Mouse (Mus musculus) layer of hippocampus, postnatal 10 days (tissue): ENCODE measurements around the gene Gal3st2b. TPM values are rescaled to one million over a fixed set of nuclear protein-coding genes. Genes with fewer than 3 reads are reported as not detected.
"Not testable (repeated sequence)": the region's sequence is repeated elsewhere in the genome, so short reads cannot be mapped to it uniquely, and the experiment has no call there.

ENCODE experiments used
- DNase-seq, 2 experiments: peaks; one replicate each; pipeline ENCODE4 v3.0.0; 2021; ENCODE audit warnings: low spot score in 2 of 2
- long read RNA-seq: library from polyadenylated mRNA; stranded (forward); transcript quantifications from one replicate; pipeline ENCODE4 v2.0.0, GENCODE M21; 2023
- total RNA-seq, 2 experiments: library from RNA; stranded (reverse); gene quantifications; 2 replicates each; pipeline ENCODE4 v1.2.3; 2021

Gene Gal3st2b
- 1 to 10 TPM in 1 of 2 experiments, under 1 TPM in 1; 0.71 to 1.0 TPM for total RNA-seq
- long read RNA-seq = 0 reads

DNA sequence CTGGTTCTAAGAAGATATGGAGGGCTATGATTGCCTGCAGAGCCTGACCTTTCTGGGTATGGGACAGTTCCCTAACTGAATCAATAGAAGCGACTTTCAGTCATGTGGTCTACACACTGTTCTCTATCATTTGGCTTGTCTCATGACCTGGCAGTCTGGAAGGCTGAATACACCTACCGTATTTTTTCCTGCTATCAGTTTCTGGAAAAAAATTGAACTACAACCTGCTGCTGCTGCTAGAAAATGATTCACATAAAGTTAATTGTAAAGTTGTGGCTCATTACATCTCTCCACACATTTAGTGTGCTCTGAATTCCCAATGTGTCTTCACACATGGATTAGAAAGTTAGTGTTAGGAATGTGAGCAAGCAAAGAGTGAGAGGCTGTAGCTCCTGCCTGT is at the start of gene Gal3st2b:
TSS of gene Gal3st2b (plus strand) at position 301 of the 400 bp plus-strand sequence.
- not testable (repeated sequence) for DNase-seq

DNA sequence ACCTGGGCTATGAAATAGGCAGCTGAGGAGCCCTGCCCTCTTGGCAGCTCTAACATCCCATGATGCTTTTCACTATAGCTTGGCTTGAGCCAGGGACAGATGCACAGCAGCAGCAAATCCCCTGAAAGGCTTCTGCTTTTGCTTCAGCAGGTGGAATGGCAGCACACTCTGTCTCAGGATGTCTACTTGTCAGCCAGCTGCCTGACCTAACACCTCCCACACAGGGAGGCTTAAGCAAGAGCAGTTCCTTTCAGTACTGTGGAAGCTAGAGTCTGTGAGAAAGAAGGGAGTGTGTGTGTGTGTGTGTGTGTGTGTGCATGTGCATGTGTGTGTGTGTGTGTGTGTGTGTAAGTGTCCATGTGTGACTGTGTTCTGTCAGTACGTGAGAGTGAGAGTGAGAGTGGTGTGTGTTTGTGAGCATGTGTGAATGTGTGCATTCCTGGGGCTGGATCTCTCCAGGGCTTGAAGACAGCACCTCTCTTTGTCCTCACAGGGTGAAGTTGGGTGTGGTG is 46.5 kb upstream of the Gal3st2b start:
- not testable (repeated sequence) for DNase-seq

DNA sequence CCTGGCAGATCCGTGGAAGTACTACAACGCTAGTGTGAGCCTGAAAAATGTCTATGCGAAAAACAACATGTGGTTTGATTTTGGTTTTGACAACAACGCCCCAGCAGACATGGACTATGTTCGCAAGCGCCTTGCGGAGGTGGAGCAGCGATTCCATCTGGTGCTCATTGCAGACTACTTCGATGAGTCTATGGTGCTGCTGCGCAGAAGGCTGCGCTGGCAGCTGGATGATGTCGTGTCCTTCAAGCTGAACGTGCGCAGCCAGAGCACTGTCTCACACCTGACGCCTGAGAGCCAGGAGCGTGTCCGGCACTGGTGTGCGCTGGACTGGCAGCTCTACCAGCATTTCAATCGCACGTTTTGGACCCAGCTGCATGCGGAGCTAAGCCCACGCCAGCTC is 43.7 kb upstream of the Gal3st2b start:
- not testable (repeated sequence) for DNase-seq

DNA sequence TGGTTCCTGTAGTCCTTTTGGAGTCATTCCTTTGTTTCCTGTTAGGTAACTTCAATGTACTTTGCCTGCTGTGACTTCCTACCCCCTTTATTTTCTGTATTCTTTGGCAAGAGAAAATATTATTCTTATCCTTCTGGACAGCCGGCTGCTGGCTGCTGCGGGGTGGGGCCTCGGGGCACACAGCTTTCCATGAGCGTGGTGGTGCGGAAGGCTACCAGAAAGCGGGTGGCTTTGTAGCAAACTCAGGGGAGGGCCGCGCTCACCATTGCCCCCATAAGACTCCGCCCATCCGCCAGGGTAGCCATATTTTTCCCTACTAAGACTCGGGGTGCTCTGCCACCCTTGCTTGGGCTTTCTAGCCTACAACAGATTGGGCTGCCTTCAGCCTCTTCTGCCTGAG is 36.3 kb upstream of the Gal3st2b start:
- not testable (repeated sequence) for DNase-seq

DNA sequence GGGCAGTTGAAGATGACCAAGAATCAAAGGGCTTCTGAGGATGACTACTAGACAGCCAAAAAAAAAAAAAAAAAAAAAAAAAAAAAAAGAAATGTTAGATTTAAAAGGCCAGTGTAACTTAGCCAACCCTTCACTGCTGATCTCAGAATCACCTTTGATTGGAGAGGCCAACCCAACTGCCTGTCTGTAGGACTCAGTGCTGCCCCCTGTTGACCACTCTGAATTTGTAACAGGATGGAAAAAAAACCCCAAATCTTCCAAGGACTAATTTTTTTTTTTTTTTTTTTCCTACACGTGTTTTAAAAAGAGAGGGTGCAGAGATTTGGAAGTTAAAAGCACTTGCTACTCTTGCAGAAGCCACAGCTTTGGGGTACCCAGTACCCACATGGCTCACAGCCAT is 27.2 kb upstream of the Gal3st2b start:
- not testable (repeated sequence) for DNase-seq

DNA sequence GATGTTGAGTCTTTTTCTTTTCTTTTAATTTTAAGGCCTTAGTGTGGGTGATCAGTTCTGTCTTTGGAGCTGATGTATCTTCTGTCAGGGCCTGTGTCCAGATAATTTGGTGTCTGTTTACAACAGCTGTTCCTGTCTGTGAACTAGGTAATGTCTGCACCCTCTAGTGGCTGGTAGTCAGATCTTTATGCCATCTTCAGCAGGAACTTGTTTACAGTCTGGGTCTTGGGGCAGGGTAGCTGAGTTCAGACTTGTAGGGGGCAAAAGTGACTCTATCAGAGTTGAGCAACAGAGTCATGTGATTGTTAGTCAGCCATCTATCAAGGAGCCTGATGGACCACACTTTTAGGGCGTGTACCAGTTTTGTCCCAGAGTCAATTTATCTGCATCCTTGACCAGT is 20.7 kb upstream of the Gal3st2b start:
- DNase-seq = not testable (repeated sequence)

DNA sequence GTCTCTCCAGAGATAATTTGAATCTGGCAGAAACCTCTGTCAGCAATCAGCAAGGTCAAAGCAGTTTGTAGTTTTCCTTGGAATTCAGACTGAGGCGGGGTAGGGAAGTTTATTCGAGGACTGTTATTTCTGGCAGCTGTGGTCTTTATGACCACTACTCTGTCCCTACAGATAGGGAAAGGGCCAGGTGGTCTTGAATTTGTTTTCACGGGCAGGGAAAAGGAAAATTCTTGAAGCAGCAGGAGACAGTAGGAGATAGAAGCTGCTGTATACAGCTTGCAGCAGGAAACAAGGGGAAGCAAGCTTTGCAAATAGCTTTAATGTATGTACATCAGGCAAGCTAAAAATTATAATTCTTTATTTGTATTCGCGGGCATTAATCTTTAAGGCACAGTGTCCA is 16.8 kb upstream of the Gal3st2b start:
- not testable (repeated sequence) for DNase-seq

DNA sequence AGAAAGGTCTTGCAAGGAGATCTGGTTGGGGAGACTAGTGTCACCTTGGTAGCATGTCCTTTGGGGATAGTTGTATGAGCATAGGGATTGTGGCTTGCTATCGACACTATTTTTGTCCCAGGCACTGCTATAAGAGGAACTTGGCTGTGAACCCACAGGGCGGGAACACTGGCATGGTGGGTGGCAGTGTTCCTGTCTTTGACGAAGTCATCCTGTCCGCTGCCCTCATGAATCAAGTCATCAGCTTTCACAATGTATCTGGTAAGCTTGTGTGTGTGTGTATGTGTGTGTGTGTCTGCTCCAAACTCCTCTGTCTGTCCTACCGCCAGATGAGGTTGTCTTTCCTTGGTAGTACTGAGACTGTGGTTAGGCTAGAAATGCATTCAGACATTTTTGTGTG is 11.4 kb upstream of the Gal3st2b start:
- not testable (repeated sequence) for DNase-seq

DNA sequence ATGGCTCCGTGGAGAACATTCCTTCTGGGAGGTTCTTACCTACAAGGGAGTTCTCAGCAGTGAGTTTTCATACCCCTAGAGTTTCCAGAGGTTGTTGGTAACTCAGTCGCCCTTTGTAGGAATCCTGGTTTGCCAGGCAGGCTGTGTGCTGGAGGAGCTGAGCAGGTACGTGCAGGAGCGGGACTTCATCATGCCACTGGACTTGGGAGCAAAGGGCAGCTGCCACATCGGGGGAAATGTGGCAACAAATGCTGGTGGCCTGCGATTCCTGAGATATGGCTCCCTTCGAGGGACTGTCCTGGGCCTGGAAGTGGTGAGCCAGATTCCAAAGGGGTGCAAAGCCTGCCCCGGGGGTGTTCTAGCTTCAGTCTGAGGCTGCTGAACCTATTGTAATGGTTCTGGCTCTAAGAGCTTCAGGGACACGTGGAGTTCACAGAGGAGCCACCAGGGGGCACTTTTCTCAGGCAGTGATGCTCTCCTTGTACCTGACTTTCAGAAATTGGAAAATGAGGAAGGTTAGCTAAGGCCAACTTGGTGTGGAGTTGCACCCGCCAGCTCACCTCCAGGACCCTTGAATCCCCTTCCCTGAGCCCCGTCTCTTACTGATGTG is 9.0 kb upstream of the Gal3st2b start:
- DNase-seq = not testable (repeated sequence)

DNA sequence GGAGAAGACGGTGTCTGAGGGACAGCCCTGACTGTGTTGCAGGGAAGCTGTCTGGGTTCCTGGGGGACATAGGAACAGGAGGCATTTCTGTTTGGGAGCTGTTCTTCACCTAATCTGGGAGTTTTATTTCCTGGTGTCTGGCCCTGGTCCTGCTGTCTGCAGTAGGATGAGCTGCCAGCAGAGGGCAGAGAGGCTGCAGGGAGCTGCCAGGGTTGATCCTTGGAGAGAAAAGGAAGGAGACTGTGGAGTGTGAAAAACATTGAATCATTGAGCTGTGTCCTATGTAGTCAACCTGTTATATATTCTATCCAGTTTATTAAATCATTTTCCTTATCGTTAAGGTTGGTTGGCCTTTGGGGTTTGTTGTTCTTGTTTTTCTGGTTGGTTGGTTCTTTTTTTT is 6.2 kb upstream of the Gal3st2b start:
- DNase-seq = not testable (repeated sequence)

DNA sequence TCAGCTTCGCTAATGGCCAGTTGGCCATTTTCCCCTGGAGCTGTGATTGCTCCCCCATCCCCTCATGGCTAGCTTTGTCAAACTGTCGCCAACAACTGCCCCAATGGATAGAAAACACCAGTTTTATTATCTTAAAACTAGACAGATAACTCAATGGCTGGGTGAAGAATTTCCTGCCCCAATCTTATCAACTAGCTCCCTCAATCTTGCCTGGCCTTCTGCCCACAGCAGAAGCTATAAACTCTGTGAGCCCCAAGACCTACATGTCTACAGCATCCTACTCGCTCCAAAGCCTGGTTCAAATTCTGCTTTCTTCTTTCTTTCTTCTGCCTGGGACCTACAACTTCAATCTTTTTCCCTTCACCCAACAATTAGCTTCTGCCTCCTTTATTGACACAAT is 951 bp upstream of the Gal3st2b start:
- not testable (repeated sequence) for DNase-seq

DNA sequence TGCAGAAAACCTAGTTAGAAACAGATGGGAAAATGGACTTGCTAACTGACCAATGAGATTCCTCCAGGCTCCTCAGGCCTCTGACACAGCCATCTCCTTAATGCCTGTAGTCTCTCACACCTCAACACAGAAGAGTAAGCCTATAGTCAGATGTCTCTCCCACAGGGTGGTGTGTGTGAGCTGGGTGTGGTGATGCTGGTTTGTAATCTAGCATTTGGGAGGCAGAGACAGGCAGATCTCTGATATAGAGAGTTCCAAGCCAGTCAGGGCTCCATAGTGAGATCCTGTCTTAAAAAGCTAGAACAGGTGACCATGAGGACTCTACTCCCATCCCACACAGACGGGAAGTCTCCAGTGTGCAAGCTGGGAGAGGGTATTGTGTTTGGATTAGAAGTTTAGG is 664 bp downstream of the Gal3st2b start:
- DNase-seq = not testable (repeated sequence)

DNA sequence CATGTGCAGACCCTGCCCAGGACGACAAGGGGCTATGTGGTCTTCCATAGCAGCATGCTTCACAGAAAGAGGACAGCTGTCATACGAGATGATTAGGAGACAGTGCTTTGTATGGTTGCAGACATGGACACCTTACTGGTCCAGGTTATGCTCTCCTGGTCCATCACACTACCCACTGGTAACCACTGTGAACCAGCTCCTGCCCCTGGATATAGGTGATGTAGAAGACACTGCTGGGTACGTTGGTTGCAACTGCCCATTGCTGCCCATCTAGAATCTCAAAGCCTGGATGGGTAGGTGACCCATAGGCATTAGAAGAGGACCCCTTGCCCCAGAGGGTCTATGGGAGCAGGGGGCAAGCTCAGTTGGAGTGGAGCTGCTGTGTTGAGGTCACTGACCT is 1.2 kb downstream of the Gal3st2b start:
- DNase-seq = not testable (repeated sequence)

DNA sequence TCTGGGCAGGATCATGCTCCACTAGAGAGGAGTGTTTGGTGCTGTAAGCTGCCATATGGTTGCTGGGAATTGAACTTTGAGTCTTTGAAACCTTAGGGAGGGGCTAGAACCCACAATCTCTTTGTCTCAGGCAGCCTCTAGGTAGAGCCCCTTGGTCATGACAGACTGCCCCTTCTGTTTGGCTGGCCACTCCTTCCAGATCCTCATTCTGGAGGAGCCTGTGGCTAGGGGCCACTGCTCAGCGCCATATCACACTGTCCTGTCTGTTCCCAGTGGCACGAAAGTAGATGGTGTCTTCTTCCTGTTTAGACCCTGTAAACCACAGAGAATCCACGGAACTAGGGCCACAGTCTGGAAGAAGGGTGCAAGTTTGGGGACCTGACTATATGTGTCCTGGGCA is 4.5 kb downstream of the Gal3st2b start:
- not testable (repeated sequence) for DNase-seq

DNA sequence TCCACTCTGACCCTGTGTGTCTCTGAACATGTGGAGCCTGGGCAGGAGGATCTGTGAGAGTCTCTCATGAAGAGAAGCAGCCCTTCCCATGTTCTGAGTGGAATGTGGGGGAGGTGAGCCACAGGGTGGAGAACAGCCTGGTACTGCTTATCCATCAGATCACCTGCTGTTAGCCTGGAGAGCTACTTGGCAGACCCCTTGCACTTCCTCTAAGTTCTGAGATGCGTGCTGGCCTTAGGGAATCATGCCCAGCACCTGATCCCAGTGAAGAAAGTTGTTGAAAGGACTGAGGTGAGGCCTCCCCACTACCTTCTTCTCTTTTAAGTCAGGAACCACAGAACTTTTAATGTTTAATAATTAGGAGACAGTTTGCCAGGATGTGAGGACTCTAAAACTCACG is 5.0 kb downstream of the Gal3st2b start:
- not testable (repeated sequence) for DNase-seq

DNA sequence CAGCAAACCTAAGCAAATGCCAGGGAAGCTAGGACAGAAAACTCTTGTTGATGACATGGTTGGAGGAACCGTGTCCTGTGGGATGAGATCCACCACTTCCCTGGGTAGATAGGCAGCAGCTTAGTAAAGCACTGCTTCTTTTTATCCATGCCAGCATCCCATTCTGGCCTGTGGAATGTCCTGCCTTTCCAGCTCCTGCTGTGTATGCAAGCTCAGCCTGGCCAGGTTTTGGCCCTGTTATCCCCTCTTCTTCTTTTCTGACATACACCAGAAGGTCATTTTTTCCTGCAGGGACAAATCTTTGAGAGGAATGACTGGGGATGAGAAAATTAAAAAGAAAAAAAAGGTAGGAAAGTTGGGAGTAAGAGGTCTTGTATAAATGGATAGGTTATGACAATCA is 17.3 kb downstream of the Gal3st2b start:
- not testable (repeated sequence) for DNase-seq

DNA sequence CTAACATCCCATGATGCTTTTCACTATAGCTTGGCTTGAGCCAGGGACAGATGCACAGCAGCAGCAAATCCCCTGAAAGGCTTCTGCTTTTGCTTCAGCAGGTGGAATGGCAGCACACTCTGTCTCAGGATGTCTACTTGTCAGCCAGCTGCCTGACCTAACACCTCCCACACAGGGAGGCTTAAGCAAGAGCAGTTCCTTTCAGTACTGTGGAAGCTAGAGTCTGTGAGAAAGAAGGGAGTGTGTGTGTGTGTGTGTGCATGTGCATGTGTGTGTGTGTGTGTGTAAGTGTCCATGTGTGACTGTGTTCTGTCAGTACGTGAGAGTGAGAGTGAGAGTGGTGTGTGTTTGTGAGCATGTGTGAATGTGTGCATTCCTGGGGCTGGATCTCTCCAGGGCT is 19.7 kb downstream of the Gal3st2b start:
- not testable (repeated sequence) for DNase-seq

DNA sequence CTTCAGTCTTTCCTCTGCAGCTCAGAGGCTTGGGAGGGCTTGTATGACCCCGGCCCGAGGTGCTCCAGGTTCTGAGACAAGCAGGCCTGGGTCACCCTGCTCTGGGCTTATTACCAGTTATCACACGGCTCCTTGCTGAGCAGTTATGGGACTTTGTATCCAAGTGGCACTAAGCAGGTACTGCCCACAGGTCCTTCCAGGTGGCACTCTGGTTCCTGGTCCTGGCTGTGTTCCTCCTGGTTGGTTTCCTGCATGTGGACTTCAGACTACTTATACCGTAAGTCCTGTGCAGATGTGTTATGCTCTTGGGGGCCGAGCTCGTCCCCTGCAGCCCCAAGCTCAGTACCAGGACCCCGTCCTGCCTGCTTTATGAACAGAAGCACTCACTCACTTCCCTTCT is 20.3 kb downstream of the Gal3st2b start:
- not testable (repeated sequence) for DNase-seq

DNA sequence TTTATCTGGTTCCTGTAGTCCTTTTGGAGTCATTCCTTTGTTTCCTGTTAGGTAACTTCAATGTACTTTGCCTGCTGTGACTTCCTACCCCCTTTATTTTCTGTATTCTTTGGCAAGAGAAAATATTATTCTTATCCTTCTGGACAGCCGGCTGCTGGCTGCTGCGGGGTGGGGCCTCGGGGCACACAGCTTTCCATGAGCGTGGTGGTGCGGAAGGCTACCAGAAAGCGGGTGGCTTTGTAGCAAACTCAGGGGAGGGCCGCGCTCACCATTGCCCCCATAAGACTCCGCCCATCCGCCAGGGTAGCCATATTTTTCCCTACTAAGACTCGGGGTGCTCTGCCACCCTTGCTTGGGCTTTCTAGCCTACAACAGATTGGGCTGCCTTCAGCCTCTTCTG is 31.0 kb downstream of the Gal3st2b start:
- DNase-seq = not testable (repeated sequence)

DNA sequence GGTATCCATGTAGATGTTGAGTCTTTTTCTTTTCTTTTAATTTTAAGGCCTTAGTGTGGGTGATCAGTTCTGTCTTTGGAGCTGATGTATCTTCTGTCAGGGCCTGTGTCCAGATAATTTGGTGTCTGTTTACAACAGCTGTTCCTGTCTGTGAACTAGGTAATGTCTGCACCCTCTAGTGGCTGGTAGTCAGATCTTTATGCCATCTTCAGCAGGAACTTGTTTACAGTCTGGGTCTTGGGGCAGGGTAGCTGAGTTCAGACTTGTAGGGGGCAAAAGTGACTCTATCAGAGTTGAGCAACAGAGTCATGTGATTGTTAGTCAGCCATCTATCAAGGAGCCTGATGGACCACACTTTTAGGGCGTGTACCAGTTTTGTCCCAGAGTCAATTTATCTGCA is 48.4 kb downstream of the Gal3st2b start:
- DNase-seq = not testable (repeated sequence)

DNA sequence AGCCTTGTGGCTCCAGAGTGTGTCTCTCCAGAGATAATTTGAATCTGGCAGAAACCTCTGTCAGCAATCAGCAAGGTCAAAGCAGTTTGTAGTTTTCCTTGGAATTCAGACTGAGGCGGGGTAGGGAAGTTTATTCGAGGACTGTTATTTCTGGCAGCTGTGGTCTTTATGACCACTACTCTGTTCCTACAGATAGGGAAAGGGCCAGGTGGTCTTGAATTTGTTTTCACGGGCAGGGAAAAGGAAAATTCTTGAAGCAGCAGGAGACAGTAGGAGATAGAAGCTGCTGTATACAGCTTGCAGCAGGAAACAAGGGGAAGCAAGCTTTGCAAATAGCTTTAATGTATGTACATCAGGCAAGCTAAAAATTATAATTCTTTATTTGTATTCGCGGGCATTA is 52.3 kb downstream of the Gal3st2b start:
- DNase-seq = not testable (repeated sequence)

DNA sequence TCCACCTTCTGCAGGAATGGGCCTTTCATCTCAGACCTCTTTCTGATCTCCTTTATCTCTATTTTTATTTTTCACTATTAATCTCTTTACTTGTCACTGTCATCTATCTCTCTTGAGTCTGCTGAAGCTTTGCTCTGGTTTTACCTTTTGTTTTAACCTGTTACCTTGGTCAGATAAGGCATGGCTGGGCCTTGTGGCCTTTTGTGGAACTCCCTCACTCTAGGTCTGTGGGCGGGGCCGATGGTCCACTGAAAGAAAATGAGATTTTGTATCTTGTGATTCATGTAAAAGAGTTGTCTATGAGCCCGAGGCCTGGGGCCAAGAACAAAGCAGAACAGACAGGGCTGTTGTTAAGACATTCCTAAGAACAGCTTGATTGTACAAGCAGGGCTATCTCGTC is 52.7 kb downstream of the Gal3st2b start:
- not testable (repeated sequence) for DNase-seq

DNA sequence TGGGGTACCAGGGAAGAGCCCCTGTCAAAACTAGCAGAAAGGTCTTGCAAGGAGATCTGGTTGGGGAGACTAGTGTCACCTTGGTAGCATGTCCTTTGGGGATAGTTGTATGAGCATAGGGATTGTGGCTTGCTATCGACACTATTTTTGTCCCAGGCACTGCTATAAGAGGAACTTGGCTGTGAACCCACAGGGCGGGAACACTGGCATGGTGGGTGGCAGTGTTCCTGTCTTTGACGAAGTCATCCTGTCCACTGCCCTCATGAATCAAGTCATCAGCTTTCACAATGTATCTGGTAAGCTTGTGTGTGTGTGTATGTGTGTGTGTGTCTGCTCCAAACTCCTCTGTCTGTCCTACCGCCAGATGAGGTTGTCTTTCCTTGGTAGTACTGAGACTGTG is 57.7 kb downstream of the Gal3st2b start:
- not testable (repeated sequence) for DNase-seq
